Mouse (Mus musculus): ENCODE results near the gene Qrsl1. TPM values are rescaled to one million over a fixed set of nuclear protein-coding genes. Genes with fewer than 3 reads are reported as not detected.
A peak's percentile ranks its signal among the peaks of the same experiment; 100 is the strongest.
"Not testable (repeated sequence)": the region's sequence is repeated elsewhere in the genome, so short reads cannot be mapped to it uniquely, and the experiment has no call there.

Gene Qrsl1
- total RNA-seq (2017), result 8.7 and 14.9 TPM in 2 replicates

DNA sequence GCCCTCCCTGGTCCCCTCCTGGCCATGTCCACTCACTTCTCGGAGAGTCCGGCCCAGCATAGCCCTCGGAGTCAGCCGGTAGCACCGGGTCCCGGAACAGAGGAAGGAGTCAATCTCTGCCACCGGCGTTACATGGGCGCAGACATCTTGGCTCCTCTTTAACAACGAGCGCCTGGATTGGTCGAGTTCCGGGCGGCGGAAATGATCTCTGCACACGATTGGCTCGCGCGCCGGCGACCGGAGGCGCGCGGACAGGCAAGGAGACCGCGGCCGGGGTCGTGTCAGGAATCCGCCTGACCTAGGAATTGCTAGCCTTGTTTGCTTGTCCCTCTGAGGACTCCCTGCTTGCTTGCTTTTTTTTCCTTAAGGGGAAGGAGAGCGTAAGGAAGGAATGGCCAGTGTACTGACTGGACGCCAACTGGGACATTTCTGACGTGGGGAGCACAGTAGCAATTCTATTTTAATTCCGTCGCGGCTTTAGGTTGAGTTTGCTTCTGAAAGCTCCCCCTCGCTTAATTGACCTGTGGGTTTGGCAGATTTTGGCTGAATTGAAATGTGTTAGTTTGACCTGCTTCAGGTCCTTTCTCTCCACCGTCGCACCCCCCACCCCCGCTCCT lies at the start of gene Qrsl1, which contains the start of gene Rtn4ip1:
TSS of gene Qrsl1 (minus strand) at position 168 of the 617 bp plus-strand sequence.
TSS of gene Rtn4ip1 (plus strand) at position 230 of the 617 bp plus-strand sequence.
- peak; percentile 98 for ATAC-seq (replicated peaks; ENCODE audit: low read depth, poor library complexity, severe bottlenecking)

DNA sequence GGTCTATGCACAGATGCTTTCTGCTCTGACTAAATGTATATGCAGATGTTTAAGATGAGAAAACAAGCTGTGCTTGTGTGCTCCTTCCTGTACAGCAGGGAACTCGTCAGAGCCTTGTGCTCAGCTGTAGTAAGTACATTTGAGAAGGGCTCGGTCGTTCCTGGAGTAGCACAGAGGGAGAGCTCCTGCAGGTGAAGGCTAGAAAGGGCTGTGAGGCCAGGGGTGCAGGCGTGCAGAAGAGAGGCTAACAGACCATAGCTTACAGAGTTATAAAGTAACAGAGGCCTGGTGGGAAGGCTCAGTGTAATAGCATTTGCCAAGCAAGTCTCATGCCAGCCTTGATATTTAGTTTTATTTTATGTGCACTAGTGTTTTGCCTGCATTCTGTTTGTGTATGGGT lies 43.9 kb upstream of the Qrsl1 start:
- ATAC-seq (replicated peaks; ENCODE audit: low read depth, poor library complexity, severe bottlenecking), result no peak

DNA sequence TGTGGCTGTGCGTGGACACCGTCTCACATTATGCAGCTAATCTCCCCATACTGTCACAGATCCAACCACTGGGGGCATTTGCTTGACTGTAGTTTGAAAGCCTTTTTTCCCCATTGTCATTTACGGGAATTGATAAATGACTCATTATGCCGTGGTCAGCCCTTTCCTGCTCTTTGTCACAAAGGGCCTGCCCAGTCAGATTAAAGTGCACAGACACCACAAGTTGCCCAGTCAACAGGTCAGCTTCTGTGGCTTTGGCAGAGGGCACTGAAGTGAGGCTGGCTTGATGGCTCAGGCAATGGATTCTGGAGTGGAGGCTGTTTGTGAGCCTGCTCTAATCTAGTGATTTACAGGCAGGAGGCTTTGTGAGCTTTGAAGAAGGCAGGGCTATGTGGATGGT lies 42.2 kb upstream of the Qrsl1 start:
- peak; percentile 45 for ATAC-seq (replicated peaks; ENCODE audit: low read depth, poor library complexity, severe bottlenecking)

DNA sequence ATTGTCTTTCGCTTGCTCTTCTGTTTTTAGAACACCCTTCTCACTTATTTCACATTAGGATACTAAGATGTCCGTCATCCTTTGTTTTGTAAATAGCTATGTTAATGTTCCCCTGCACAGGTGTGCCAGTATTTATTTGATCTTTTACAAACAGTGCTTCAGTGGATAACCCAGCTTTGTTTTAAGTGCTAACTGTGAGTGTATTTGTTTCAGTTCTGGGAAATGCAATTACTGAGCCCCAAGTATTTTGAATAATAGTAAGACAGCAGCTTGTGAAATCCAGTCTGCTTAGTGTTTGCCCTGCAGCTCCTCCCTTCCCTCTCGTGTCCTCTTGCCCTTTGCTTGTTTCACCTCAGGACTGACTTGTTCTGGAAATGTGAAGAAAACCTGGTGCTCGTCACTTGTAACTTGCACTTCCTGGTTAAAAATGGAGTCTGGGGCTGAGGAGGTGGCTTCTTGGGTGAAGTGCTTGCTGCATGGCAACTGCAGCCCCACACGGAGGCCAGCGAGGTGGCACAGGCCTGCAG lies 37.7 kb upstream of the Qrsl1 start:
- ATAC-seq (replicated peaks; ENCODE audit: low read depth, poor library complexity, severe bottlenecking), result no peak

GRCm38 (mm10) chr10:43928596-43928995 lies 27.1 kb upstream of the Qrsl1 start:
- ATAC-seq (replicated peaks; ENCODE audit: low read depth, poor library complexity, severe bottlenecking), result no peak

GRCm38 (mm10) chr10:43927736-43928135 lies 26.2 kb upstream of the Qrsl1 start:
- no peak for ATAC-seq (replicated peaks; ENCODE audit: low read depth, poor library complexity, severe bottlenecking)

DNA sequence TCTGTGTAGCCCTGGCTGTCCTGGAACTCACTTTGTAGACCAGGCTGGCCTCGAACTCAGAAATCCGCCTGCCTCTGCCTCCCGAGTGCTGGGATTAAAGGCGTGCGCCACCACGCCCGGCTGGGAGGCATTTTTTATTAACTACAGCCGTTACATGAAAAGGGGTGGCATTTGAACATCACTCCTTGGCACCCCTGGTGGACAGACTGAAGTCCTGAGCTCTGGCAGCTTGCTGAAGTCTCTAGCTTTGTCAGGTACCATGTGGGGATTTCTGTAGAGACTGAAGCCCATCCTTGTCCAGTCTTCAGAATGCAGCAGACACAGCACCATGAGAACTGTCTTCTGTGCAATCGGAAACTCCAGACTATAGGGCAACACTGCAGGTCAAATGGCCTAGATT lies 24.2 kb upstream of the Qrsl1 start:
- not testable (repeated sequence) for ATAC-seq (replicated peaks; ENCODE audit: low read depth, poor library complexity, severe bottlenecking)

- no peak for ATAC-seq (replicated peaks; ENCODE audit: low read depth, poor library complexity, severe bottlenecking)
Measured at GRCm38 (mm10) chr10:43923096-43923495, 21.6 kb upstream of the Qrsl1 start.

DNA sequence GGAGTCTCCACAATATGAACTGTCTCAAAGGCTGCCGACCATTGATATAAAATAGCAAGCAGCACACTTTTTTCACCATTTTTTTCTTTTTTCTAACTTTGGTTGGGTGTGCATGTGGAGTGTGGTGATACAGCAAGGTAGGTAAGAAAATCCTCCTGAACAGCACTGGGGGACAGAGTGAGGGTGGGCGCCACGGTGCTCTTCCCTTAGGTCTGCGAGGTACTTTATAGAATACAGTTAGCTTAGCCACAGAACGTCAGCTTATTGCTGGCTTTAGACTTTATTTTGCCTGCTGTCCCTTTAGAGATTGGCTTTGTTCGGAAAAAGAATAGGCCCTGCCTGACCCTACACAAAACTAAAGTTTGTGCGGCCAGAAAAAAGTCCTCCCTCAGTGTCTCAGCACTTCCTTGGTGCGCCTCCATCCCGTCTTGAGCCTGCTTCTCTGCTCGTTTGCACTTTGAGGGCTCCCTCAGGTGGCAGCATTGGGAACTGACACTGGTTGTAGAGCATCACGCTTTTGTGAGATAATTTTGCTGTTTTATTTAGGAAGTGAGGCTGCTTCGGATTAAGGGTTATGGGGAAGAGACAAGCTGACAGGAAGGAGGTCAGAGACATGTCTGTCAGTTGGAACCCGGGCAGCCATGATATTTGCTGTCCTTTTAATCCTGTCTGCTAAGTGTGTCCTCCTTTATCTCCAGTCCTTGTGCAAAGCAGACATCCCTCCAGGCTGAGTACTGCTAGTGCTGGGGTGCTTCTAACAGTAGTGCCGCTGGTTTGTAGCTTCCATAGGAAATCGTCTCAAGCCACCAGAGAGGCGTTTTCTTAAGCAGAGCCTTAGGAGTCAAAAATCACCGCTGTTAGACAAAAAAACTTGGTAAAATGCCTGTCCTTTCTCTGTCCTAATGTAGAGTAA lies 17.4 kb upstream of the Qrsl1 start:
- peak; percentile 96 for ATAC-seq (replicated peaks; ENCODE audit: low read depth, poor library complexity, severe bottlenecking)

- peak; percentile 56 for ATAC-seq (replicated peaks; ENCODE audit: low read depth, poor library complexity, severe bottlenecking)
Measured at GRCm38 (mm10) chr10:43916737-43917136, 15.2 kb upstream of the Qrsl1 start.

- ATAC-seq (replicated peaks; ENCODE audit: low read depth, poor library complexity, severe bottlenecking), result no peak
Measured at GRCm38 (mm10) chr10:43916181-43916580, 14.6 kb upstream of the Qrsl1 start.

GRCm38 (mm10) chr10:43912236-43912635 lies 10.7 kb upstream of the Qrsl1 start:
- ATAC-seq (replicated peaks; ENCODE audit: low read depth, poor library complexity, severe bottlenecking), result no peak

DNA sequence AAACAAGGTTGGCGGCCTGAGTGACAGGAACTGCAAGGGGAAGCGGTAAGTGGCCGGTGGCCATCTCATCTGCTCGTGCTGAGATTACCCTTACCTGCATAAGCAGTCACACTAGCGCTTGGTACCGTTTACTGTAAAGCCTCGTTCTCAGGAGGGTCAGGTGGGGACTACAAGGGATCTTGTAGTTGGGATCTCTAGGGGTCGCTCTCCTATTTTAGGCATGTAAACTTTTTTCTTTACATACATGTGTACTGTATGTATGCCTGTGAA lies 9.3 kb upstream of the Qrsl1 start:
- no peak for ATAC-seq (replicated peaks; ENCODE audit: low read depth, poor library complexity, severe bottlenecking)

GRCm38 (mm10) chr10:43910032-43910872 lies 8.7 kb upstream of the Qrsl1 start:
- peak; percentile 85 for ATAC-seq (replicated peaks; ENCODE audit: low read depth, poor library complexity, severe bottlenecking)

GRCm38 (mm10) chr10:43904569-43904968 lies 3.0 kb upstream of the Qrsl1 start:
- no peak for ATAC-seq (replicated peaks; ENCODE audit: low read depth, poor library complexity, severe bottlenecking)

- ATAC-seq (replicated peaks; ENCODE audit: low read depth, poor library complexity, severe bottlenecking), result no peak; the same call in 1 of the 2 replicates
Measured at GRCm38 (mm10) chr10:43900883-43901570, 518 bp downstream of the Qrsl1 start.

DNA sequence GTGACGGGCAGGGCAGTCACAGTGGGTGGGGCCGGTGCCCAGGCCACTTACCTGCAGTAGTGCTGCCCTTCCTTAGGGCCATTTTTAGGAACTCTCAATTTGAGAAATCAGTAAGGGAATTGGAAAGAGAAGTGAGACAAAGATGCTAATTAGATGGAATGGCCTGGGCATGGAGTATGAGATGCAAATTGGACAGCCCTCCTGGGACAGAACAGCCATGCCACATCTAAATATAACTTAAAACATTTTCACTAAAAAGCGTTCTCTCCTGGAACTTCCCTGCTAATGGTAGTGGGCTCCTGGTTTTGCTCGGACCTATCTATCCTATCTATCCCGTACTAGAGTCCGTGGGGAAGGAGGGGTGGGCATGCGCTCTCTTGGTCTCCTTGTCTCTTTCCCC lies 3.3 kb downstream of the Qrsl1 start:
- no peak for ATAC-seq (replicated peaks; ENCODE audit: low read depth, poor library complexity, severe bottlenecking)

GRCm38 (mm10) chr10:43896065-43896464 lies 5.5 kb downstream of the Qrsl1 start:
- ATAC-seq (replicated peaks; ENCODE audit: low read depth, poor library complexity, severe bottlenecking), result no peak

GRCm38 (mm10) chr10:43892971-43893370 lies 8.6 kb downstream of the Qrsl1 start:
- no peak for ATAC-seq (replicated peaks; ENCODE audit: low read depth, poor library complexity, severe bottlenecking)

- no peak for ATAC-seq (replicated peaks; ENCODE audit: low read depth, poor library complexity, severe bottlenecking)
Measured at GRCm38 (mm10) chr10:43888976-43889375, 12.6 kb downstream of the Qrsl1 start.
